Mouse (Mus musculus): Measurements from ENCODE around the gene Tpk1.

GRCm38 (mm10) chr6:43382284-43382683, 283.8 kb downstream of the Tpk1 start:
- TF ChIP-seq GATA1 (IDR thresholded peaks at IDR 0.05; ENCODE audit: low read length): no peak
- no peak for TF ChIP-seq TAL1 (IDR thresholded peaks at IDR 0.05; ENCODE audit: low read length)

All from erythroblast, embryonic 14.5 days (primary cell).